Mouse (Mus musculus): ENCODE data around the gene Dhdds.

DNA sequence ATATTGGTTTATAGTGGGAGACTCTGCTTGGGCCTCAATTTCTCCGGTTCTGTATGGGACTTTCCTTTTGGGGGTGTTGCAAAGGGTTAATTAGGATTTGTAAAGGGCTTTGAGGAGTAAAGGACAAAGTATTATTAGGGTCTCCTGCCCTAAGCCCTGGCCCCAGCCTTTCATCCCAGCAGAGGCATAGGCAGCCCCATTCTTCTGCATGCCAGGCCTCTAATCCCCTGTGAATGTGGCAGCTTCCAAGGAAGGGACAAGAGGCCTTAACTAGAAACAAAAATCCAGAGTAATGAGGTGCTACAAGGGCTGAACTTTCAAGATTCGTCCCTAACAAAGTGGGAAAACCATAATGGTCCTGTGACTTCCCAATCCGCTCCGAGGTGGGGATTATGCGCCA lies 2.2 kb upstream of the Dhdds start:
- TF ChIP-seq CTCF (IDR thresholded peaks at IDR 0.05; ENCODE audit: low read depth) (no peak), EP300 (optimal IDR thresholded peaks at IDR 0.05) (no peak)

All from stomach, postnatal 0 days (tissue).